Mouse (Mus musculus) adrenal gland, postnatal 4 days (tissue): ENCODE results near the gene Mcoln2. TPM values are rescaled to one million over a fixed set of nuclear protein-coding genes. Genes with fewer than 3 reads are reported as not detected.

Source experiments
- DNase-seq, 2 experiments: peaks; one replicate each; pipeline ENCODE4 v3.0.0; 2021 to 2022; ENCODE audit warnings: low spot score in 2 of 2, mixed read lengths in 2 of 2
- long read RNA-seq, 2 experiments: library from polyadenylated mRNA; stranded (forward); transcript quantifications; one replicate each; pipeline ENCODE4 v2.0.0; 2021
- total RNA-seq, 2 experiments: library from RNA; stranded (reverse); gene quantifications; 2 replicates each; pipeline ENCODE4 v1.2.3; 2021

Gene Mcoln2
- total RNA-seq: 1 to 10 TPM in 1 of 2 experiments, under 1 TPM in 1; 0.39 to 1.6 TPM
- long read RNA-seq, experiment 1, partial matches to known transcripts: 0 of 1 reads
- long read RNA-seq, experiment 1, other reads (novel, unspliced or antisense): 1 of 1 reads
- long read RNA-seq, experiment 2, partial matches to known transcripts: 0 of 2 reads
- long read RNA-seq, experiment 2, other reads (novel, unspliced or antisense): 1 of 2 reads

GRCm38 (mm10) chr3:146149156-146150057 is at the start of gene Mcoln2:
Gene Mcoln2 (plus strand): TSS chr3:146149833.
- DNase-seq: no peak

GRCm38 (mm10) chr3:146099925-146100324 is 49.7 kb upstream of the Mcoln2 start:
- DNase-seq: no peak

- DNase-seq: no peak
Observed at GRCm38 (mm10) chr3:146102049-146102448, 47.6 kb upstream of the Mcoln2 start.

GRCm38 (mm10) chr3:146107116-146107849 is 42.4 kb upstream of the Mcoln2 start:
- DNase-seq: no peak

GRCm38 (mm10) chr3:146107921-146108571 is 41.6 kb upstream of the Mcoln2 start, which contains the start of gene Wdr63:
Gene Wdr63 (minus strand): TSS chr3:146108130.
- DNase-seq: peak in 1 of 2 experiments; percentile 10

GRCm38 (mm10) chr3:146108945-146109344 is 40.7 kb upstream of the Mcoln2 start:
- no peak for DNase-seq

- DNase-seq: no peak
Observed at GRCm38 (mm10) chr3:146110358-146110757, 39.3 kb upstream of the Mcoln2 start.

GRCm38 (mm10) chr3:146110916-146111315 is 38.7 kb upstream of the Mcoln2 start:
- no peak for DNase-seq

GRCm38 (mm10) chr3:146117258-146117996 is 32.2 kb upstream of the Mcoln2 start, which contains the start of gene Mcoln3:
Gene Mcoln3 (plus strand): TSS chr3:146117450.
- DNase-seq: no peak

- DNase-seq: no peak
Observed at GRCm38 (mm10) chr3:146117997-146118457, 31.6 kb upstream of the Mcoln2 start.

- DNase-seq: no peak
Observed at GRCm38 (mm10) chr3:146121310-146122124, 28.1 kb upstream of the Mcoln2 start.

GRCm38 (mm10) chr3:146122125-146122420 is 27.6 kb upstream of the Mcoln2 start:
- DNase-seq: no peak

- DNase-seq: no peak
Observed at GRCm38 (mm10) chr3:146122807-146123463, 26.7 kb upstream of the Mcoln2 start.

GRCm38 (mm10) chr3:146123464-146123825 is 26.2 kb upstream of the Mcoln2 start:
- DNase-seq: no peak

- no peak for DNase-seq
Observed at GRCm38 (mm10) chr3:146127205-146127604, 22.4 kb upstream of the Mcoln2 start.

GRCm38 (mm10) chr3:146134834-146135233 is 14.8 kb upstream of the Mcoln2 start:
- no peak for DNase-seq

- DNase-seq: no peak
Observed at GRCm38 (mm10) chr3:146135417-146135816, 14.2 kb upstream of the Mcoln2 start.

- no peak for DNase-seq
Observed at GRCm38 (mm10) chr3:146136422-146136821, 13.2 kb upstream of the Mcoln2 start.

- no peak for DNase-seq
Observed at GRCm38 (mm10) chr3:146140276-146140675, 9.4 kb upstream of the Mcoln2 start.
